Mouse (Mus musculus): ENCODE data around the gene Pomt2. TPM values are rescaled to one million over a fixed set of nuclear protein-coding genes. Genes with fewer than 3 reads are reported as not detected.

The Pomt2 gene
- polyA plus RNA-seq, 1 experiment: 16.3 TPM

Other genes with a start within 250 kb of the Pomt2 start
- gene Cipc, start 200.9 kb downstream of the Pomt2 start, polyA plus RNA-seq (2012; rRNA removed): 41.0 and 44.5 TPM in 2 replicates
- gene Zdhhc22, start 157.5 kb downstream of the Pomt2 start, polyA plus RNA-seq (2012; rRNA removed): not detected in 2 replicates
- gene Tmem63c, start 126.6 kb downstream of the Pomt2 start, polyA plus RNA-seq (2012; rRNA removed): 0.10 and 0.11 TPM in 2 replicates
- 1.6 and 1.7 TPM in 2 replicates for gene Ngb, start 45.4 kb downstream of the Pomt2 start, polyA plus RNA-seq (2012; rRNA removed)
- gene Gstz1, start 803 bp downstream of the Pomt2 start, polyA plus RNA-seq (2012; rRNA removed): 476 and 749 TPM in 2 replicates
- 0.69 and 0.71 TPM in 2 replicates for gene Samd15, start 51.8 kb upstream of the Pomt2 start, polyA plus RNA-seq (2012; rRNA removed)
- gene Tmed8, start 52.5 kb upstream of the Pomt2 start, polyA plus RNA-seq (2012; rRNA removed): 6.7 and 7.6 TPM in 2 replicates
- 0.35 and 0.72 TPM in 2 replicates for gene Noxred1, start 90.8 kb upstream of the Pomt2 start, polyA plus RNA-seq (2012; rRNA removed)
- 28.9 and 36.7 TPM in 2 replicates for gene Vipas39, start 118.3 kb upstream of the Pomt2 start, polyA plus RNA-seq (2012; rRNA removed)
- 49.4 and 62.6 TPM in 2 replicates for gene Ahsa1, start 118.5 kb upstream of the Pomt2 start, polyA plus RNA-seq (2012; rRNA removed)
- 6.0 and 8.6 TPM in 2 replicates for gene Ism2, start 151.7 kb upstream of the Pomt2 start, polyA plus RNA-seq (2012; rRNA removed)
- gene Sptlc2, start 240.4 kb upstream of the Pomt2 start, polyA plus RNA-seq (2012; rRNA removed): 12.5 and 17.0 TPM in 2 replicates

All from gonadal fat pad, adult 2 months (tissue).